Mouse (Mus musculus) embryonic facial prominence, embryonic 10.5 days (tissue): ENCODE data around the gene Smad6. TPM values are rescaled to one million over a fixed set of nuclear protein-coding genes. Genes with fewer than 3 reads are reported as not detected.

Experiments
- DNase-seq: peaks from one replicate; pipeline ENCODE4 v3.0.0-alpha.2; 2017; ENCODE audit warnings: low spot score
- H3K27ac ChIP-seq: fragments of 300-500 bp; sonication (generic); replicated peaks from 2 replicates; pipeline ENCODE4 v1.5.1; 2016; ENCODE audit warnings: mild to moderate bottlenecking
- H3K27me3 ChIP-seq: fragments of 300-500 bp; sonication (generic); replicated peaks from 2 replicates; pipeline ENCODE4 v1.6.1; 2016; ENCODE audit warnings: low read depth, mild to moderate bottlenecking; ENCODE audit not compliant: poor library complexity, severe bottlenecking
- H3K36me3 ChIP-seq: fragments of 300-500 bp; sonication (generic); replicated peaks from 2 replicates; pipeline ENCODE4 v1.6.1; 2016; ENCODE audit warnings: mild to moderate bottlenecking, moderate library complexity
- H3K4me1 ChIP-seq: fragments of 300-500 bp; sonication (generic); 2 replicates; pipeline ENCODE4 v1.6.1; 2016
- H3K4me3 ChIP-seq: fragments of 300-500 bp; sonication (generic); 2 replicates; pipeline ENCODE4 v1.5.1; 2016; ENCODE audit warnings: mild to moderate bottlenecking, moderate library complexity
- H3K9me3 ChIP-seq: fragments of 300-500 bp; sonication (generic); 2 replicates; pipeline ENCODE4 v1.6.1; 2016; ENCODE audit warnings: mild to moderate bottlenecking
- WGBS: fragments of 180-500 bp; shearing (Covaris S2); methylation state at CpG from one replicate; pipeline ENCODE4 v1.1.7; 2016; 5-methylcytosine and 5-hydroxymethylcytosine counted together
- polyA plus RNA-seq: library from polyadenylated mRNA; unstranded; fragments of >200 nt; fragmentation: Nextera tagmentation; extraction: Ambion mirVana; gene quantifications from 2 replicates; pipeline ENCODE4 v1.2.1, GENCODE M21; 2016

The Smad6 gene
- polyA plus RNA-seq, 1 experiment from 2014 or later = 7.3 TPM

GRCm38 (mm10) chr9:63978682-63979081, 43.2 kb downstream of the Smad6 start:
- no peaks in the 10 kb centered on the region for H3K27me3 ChIP-seq
- WGBS = 76% methylated on average over 7 of the region's 7 CpGs
- no peak for DNase-seq
- H3K9me3 ChIP-seq = no peaks in the 10 kb centered on the region
- H3K4me1 ChIP-seq = peaks cover 99% of the 10 kb centered on the region
- peaks cover 30% of the 10 kb centered on the region for H3K36me3 ChIP-seq
- no peak overlapping the region for H3K4me3 ChIP-seq
- H3K27ac ChIP-seq = no peak overlapping the region

- no peaks in the 10 kb centered on the region for H3K9me3 ChIP-seq
- no peak for DNase-seq
- peak overlapping the region; percentile 49; the same call in 1 of the 2 replicates for H3K27ac ChIP-seq
Observed at GRCm38 (mm10) chr9:63975996-63976395, 45.9 kb downstream of the Smad6 start.

GRCm38 (mm10) chr9:63974258-63975023, 47.4 kb downstream of the Smad6 start:
- Histone ChIP-seq H3K27ac (peak overlapping the region; percentile 61), H3K4me3 (0 out of 2 replicates have a peak overlapping the region, but pooled peaks have one; percentile 11), H3K4me1 (peaks cover 91% of the 10 kb centered on the region), H3K27me3 (no peaks in the 10 kb centered on the region), H3K36me3 (peaks cover 43% of the 10 kb centered on the region), H3K9me3 (no peaks in the 10 kb centered on the region)
- WGBS = 42% methylated on average over 13 of the region's 13 CpGs
- DNase-seq = no peak

More at GRCm38 (mm10) chr9:63975996-63976395, 45.9 kb downstream of the Smad6 start:
- Histone ChIP-seq H3K27me3 (no peaks in the 10 kb centered on the region), H3K4me1 (peaks cover 92% of the 10 kb centered on the region), H3K36me3 (peaks cover 38% of the 10 kb centered on the region), H3K4me3 (no peak overlapping the region)
- WGBS = 33% methylated on average over 11 of the region's 11 CpGs

DNA sequence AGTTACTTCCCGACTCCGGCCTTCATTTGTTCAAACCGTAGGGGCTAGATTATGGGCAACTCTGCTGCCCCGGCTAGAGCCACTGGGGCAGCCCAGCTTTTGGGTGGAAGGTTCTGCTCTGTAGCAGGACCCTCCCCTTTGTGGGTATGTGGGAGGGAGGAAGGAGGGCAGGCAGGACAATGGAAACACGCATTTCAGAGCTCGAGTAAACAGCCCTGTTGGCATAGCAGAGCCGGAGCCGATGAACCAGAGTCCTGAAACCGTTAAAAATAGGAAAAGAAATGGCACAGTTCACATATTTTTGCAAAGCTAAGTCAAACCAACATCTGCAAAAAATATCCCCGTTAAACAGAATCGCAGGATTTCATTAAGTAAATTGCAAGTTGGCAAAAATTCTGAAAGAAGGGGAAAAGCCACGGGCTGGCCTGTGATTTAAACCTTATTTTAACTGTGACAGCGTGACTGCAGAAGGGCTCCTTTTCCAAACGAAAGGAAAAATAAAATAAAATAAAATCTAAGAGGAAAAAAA, 48.1 kb downstream of the Smad6 start:
- Histone ChIP-seq H3K36me3 (peaks cover 51% of the 10 kb centered on the region), H3K4me1 (peaks cover 91% of the 10 kb centered on the region), H3K27ac (peak overlapping the region; percentile 61), H3K4me3 (0 out of 2 replicates have a peak overlapping the region, but pooled peaks have one; percentile 11), H3K9me3 (no peaks in the 10 kb centered on the region), H3K27me3 (no peaks in the 10 kb centered on the region)
- 41% methylated on average over 14 of the region's 14 CpGs for WGBS
- no peak for DNase-seq

- 94% methylated on average over 11 of the region's 11 CpGs for WGBS
- H3K27ac ChIP-seq = peak overlapping the region; percentile 61; the same call in 1 of the 2 replicates
- H3K4me1 ChIP-seq = peaks cover 89% of the 10 kb centered on the region
- peaks cover 50% of the 10 kb centered on the region for H3K36me3 ChIP-seq
- H3K27me3 ChIP-seq = no peaks in the 10 kb centered on the region
- H3K9me3 ChIP-seq = no peaks in the 10 kb centered on the region
- DNase-seq = no peak
- H3K4me3 ChIP-seq = no peak overlapping the region
Observed at GRCm38 (mm10) chr9:63972576-63973290, 49.1 kb downstream of the Smad6 start.

DNA sequence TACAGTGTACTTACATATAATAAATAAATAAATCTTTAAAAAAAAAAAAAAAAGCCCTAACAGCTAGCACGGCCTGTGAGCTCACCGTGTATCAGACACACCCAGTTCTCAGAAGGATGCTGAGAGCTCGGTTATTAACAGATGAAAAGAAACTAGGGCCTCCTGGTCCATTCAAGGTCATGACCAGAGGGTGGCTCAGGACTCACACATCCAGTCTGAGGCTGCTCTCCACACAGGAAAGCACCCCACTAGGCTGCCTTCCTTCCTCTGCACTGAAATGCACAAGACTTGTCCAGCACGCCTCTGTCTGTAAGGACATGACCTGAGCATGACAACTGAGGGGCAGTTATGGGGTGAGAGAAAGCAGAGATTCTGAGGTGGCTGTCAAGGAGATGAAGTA, 50.3 kb downstream of the Smad6 start:
- H3K27ac ChIP-seq = no peak overlapping the region
- no peaks in the 10 kb centered on the region for H3K9me3 ChIP-seq
- peaks cover 40% of the 10 kb centered on the region for H3K36me3 ChIP-seq
- 81% methylated on average over 4 of the region's 4 CpGs for WGBS
- no peak overlapping the region for H3K4me3 ChIP-seq
- H3K27me3 ChIP-seq = no peaks in the 10 kb centered on the region
- DNase-seq = no peak
- peaks cover 85% of the 10 kb centered on the region for H3K4me1 ChIP-seq

DNA sequence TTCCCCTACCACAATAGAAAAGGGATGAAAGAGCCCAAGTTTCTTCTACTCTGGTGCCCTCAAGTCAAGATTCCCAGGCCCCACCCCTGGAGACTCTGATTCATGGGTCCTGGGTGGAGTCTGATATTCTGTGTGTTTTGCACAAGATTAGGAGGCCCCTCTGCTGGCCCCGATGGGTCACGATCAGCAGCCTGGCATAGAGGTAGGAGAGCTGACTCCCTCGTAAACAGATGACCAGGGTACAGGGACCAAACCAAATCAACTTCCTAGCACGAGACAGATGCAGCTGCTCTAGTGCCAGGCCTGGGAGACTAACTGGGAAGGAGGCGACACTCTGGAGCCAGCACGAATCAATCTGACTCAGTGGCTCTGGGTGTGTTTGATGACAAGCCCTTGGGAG, 51.0 kb downstream of the Smad6 start:
- peaks cover 84% of the 10 kb centered on the region for H3K4me1 ChIP-seq
- WGBS = 88% methylated on average over 6 of the region's 6 CpGs
- H3K36me3 ChIP-seq = peaks cover 40% of the 10 kb centered on the region
- no peaks in the 10 kb centered on the region for H3K27me3 ChIP-seq
- peak overlapping the region; percentile 52; the same call in 1 of the 2 replicates for H3K27ac ChIP-seq
- no peaks in the 10 kb centered on the region for H3K9me3 ChIP-seq
- H3K4me3 ChIP-seq = no peak overlapping the region
- DNase-seq = no peak

- Histone ChIP-seq H3K27ac (peak overlapping the region; percentile 52; the same call in 1 of the 2 replicates), H3K27me3 (no peaks in the 10 kb centered on the region), H3K9me3 (no peaks in the 10 kb centered on the region), H3K4me1 (peaks cover 84% of the 10 kb centered on the region), H3K36me3 (peaks cover 40% of the 10 kb centered on the region), H3K4me3 (no peak overlapping the region)
- no peak for DNase-seq
- 76% methylated on average over 12 of the region's 12 CpGs for WGBS
Observed at GRCm38 (mm10) chr9:63970388-63970787, 51.5 kb downstream of the Smad6 start.

- H3K36me3 ChIP-seq = peaks cover 40% of the 10 kb centered on the region
- no peak for DNase-seq
- peaks cover 82% of the 10 kb centered on the region for H3K4me1 ChIP-seq
- no peaks in the 10 kb centered on the region for H3K9me3 ChIP-seq
- WGBS = 91% methylated on average over 10 of the region's 10 CpGs
- H3K4me3 ChIP-seq = no peak overlapping the region
- no peak overlapping the region for H3K27ac ChIP-seq
- no peaks in the 10 kb centered on the region for H3K27me3 ChIP-seq
Observed at GRCm38 (mm10) chr9:63969467-63969866, 52.4 kb downstream of the Smad6 start.

DNA sequence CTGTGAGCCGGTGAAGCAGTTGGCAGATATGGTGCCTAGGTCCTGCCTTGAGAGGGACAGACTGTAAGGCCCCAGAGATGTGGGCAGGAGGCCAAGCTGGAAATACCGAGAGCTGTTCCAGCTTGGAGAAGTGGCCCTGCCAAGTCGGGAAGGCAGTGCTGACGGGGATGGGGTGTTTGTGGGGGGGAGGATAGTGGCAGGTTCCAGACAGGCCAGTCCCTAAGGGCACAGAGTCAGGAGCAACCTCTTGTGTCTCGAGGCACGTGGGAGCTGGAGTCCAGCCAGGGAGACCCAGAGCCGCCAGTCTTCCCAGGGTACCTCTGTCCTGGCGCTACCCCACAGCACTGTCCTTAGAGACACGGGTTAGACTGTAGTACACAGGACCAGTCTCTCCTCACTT, 53.3 kb downstream of the Smad6 start:
- DNase-seq = no peak
- Histone ChIP-seq H3K9me3 (no peaks in the 10 kb centered on the region), H3K4me3 (no peak overlapping the region), H3K27me3 (no peaks in the 10 kb centered on the region), H3K36me3 (peaks cover 39% of the 10 kb centered on the region), H3K4me1 (peaks cover 82% of the 10 kb centered on the region), H3K27ac (0 out of 2 replicates have a peak overlapping the region, but pooled peaks have one; percentile 36)
- WGBS = 83% methylated on average over 9 of the region's 9 CpGs

DNA sequence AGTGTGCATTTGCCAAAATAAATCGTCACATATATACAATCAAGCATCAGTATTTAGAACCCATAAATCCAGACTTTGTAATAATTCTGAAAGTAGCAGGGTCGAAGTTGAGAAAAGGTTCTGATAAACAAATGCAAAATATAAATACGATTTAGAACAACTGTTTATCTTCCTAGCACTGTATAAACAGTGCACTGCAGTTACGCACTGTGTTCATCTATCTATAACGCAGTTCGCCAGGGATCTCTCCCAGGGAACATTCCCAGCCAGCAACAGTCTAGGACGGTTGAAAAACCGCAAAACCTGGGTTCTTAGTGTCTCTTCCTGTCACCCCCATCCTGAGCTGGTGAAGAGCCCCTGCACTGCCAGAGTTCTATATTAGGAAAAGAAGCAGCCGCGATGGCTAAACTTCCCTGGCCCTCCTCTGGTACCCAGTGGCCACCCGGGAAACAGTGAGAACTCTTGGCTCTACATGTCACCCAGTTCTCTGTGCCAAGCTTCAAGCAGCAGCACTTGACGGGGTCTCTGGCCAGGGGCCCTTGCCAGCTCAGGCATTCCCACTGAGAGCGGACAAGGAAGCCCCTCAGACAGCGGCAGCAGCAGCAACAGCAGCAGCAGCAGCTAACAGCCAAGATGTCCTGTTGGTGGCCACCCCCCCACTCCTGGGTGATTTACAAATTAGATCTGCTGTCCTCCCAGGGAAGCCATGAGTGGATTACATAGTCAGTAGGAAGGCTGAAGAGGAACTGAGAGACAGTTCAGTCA, 54.3 kb downstream of the Smad6 start:
- H3K36me3 ChIP-seq = peaks cover 31% of the 10 kb centered on the region
- H3K9me3 ChIP-seq = no peaks in the 10 kb centered on the region
- 84% methylated on average over 14 of the region's 14 CpGs for WGBS
- no peaks in the 10 kb centered on the region for H3K27me3 ChIP-seq
- H3K4me1 ChIP-seq = peaks cover 82% of the 10 kb centered on the region
- no peak overlapping the region for H3K27ac ChIP-seq
- DNase-seq = no peak
- no peak overlapping the region for H3K4me3 ChIP-seq

GRCm38 (mm10) chr9:63965579-63965981, 56.3 kb downstream of the Smad6 start:
- H3K4me3 ChIP-seq = no peak overlapping the region
- peaks cover 90% of the 10 kb centered on the region for H3K4me1 ChIP-seq
- no peaks in the 10 kb centered on the region for H3K27me3 ChIP-seq
- 24% methylated on average over 4 of the region's 4 CpGs for WGBS
- H3K36me3 ChIP-seq = peaks cover 18% of the 10 kb centered on the region
- no peaks in the 10 kb centered on the region for H3K9me3 ChIP-seq
- 0 out of 2 replicates have a peak overlapping the region, but pooled peaks have one; percentile 6 for H3K27ac ChIP-seq
- DNase-seq = no peak
